Mouse (Mus musculus): ENCODE data around the gene Xdh.
"Not testable (repeated sequence)": the region's sequence is repeated elsewhere in the genome, so short reads cannot be mapped to it uniquely, and the experiment has no call there.

The Xdh gene

GRCm38 (mm10) chr17:73881295-73881694 lies 68.7 kb downstream of the Xdh start:
- DNase-seq (ENCODE audit: low spot score in 2 of 2), result no peak

GRCm38 (mm10) chr17:73880286-73880685 lies 69.7 kb downstream of the Xdh start:
- no peak for DNase-seq (ENCODE audit: low spot score in 2 of 2)

GRCm38 (mm10) chr17:73879262-73879916 lies 70.6 kb downstream of the Xdh start:
- DNase-seq (ENCODE audit: low spot score in 2 of 2), result no peak

- DNase-seq (ENCODE audit: low spot score in 2 of 2), result no peak
These were observed 74.3 kb downstream of the Xdh start for GRCm38 (mm10) chr17:73875674-73876073.

- DNase-seq (ENCODE audit: low spot score in 2 of 2), result no peak
These were observed 74.7 kb downstream of the Xdh start for GRCm38 (mm10) chr17:73875268-73875667.

GRCm38 (mm10) chr17:73870956-73871605 lies 78.9 kb downstream of the Xdh start:
- no peak for DNase-seq (ENCODE audit: low spot score in 2 of 2)

GRCm38 (mm10) chr17:73869008-73869685 lies 80.8 kb downstream of the Xdh start:
- DNase-seq (ENCODE audit: low spot score in 2 of 2), result no peak

GRCm38 (mm10) chr17:73853717-73854116 lies 96.3 kb downstream of the Xdh start:
- DNase-seq (ENCODE audit: low spot score in 2 of 2), result no peak

- no peak for DNase-seq (ENCODE audit: low spot score in 2 of 2)
These were observed 97.0 kb downstream of the Xdh start for GRCm38 (mm10) chr17:73853041-73853440.

GRCm38 (mm10) chr17:73847399-73847798 lies 102.6 kb downstream of the Xdh start:
- no peak for DNase-seq (ENCODE audit: low spot score in 2 of 2)

- DNase-seq (ENCODE audit: low spot score in 2 of 2), result no peak
These were observed 104.4 kb downstream of the Xdh start for GRCm38 (mm10) chr17:73845632-73846031.

- DNase-seq (ENCODE audit: low spot score in 2 of 2), result no peak
These were observed 107.0 kb downstream of the Xdh start for GRCm38 (mm10) chr17:73842963-73843362.

- DNase-seq (ENCODE audit: low spot score in 2 of 2), result not testable (repeated sequence)
These were observed 110.1 kb downstream of the Xdh start for GRCm38 (mm10) chr17:73839876-73840275.

GRCm38 (mm10) chr17:73839086-73839835 lies 110.7 kb downstream of the Xdh start:
- DNase-seq (ENCODE audit: low spot score in 2 of 2), result no peak

- DNase-seq (ENCODE audit: low spot score in 2 of 2), result no peak
These were observed 112.8 kb downstream of the Xdh start for GRCm38 (mm10) chr17:73837244-73837643.

GRCm38 (mm10) chr17:73836601-73837000 lies 113.4 kb downstream of the Xdh start:
- DNase-seq (ENCODE audit: low spot score in 2 of 2), result no peak

All from right cerebral cortex, postnatal 36 days (tissue).